Mouse (Mus musculus) cerebellum, adult 9-10 months (tissue): ENCODE measurements at regions not wholly inside any gene's neighbourhood (a gene's known extent, or its start where the extent isn't known, plus 50 kb on each side); places are given as distances from the start of the nearest gene placed in this dataset.
"Not testable (repeated sequence)": the region's sequence is repeated elsewhere in the genome, so short reads cannot be mapped to it uniquely, and the experiment has no call there.

Source experiments
- DNase-seq: peaks from one replicate; pipeline ENCODE4 v3.0.0; 2022

- DNase-seq: no peak
Measured at GRCm38 (mm10) chr4:7392696-7393095, 846.1 kb downstream of the Car8 start.

DNA sequence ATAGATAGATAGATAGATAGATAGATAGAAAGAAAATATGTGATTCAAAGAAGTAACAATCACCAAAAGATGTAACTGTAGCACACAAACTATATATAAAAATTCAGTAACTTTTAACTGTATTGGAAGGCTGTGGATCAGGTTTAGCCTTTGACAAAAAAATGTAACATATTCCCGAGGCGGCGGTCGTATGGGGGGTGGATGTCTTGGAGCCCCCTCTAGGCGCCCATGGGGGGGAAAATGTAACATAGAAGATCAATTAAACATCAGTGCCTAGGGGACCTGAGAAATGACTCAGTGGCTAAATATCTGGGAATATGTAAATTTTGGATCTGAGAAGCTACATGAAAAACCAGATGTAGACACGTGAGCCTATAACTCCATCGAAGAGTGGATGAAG lies 847.2 kb downstream of the Car8 start:
- DNase-seq: no peak

- DNase-seq: no peak
Measured at GRCm38 (mm10) chr4:7385069-7385468, 853.8 kb downstream of the Car8 start.

- no peak for DNase-seq
Measured at GRCm38 (mm10) chr4:7379996-7380395, 858.8 kb downstream of the Car8 start.

- no peak for DNase-seq
Measured at GRCm38 (mm10) chr4:7364238-7365040, 874.4 kb downstream of the Car8 start.

DNA sequence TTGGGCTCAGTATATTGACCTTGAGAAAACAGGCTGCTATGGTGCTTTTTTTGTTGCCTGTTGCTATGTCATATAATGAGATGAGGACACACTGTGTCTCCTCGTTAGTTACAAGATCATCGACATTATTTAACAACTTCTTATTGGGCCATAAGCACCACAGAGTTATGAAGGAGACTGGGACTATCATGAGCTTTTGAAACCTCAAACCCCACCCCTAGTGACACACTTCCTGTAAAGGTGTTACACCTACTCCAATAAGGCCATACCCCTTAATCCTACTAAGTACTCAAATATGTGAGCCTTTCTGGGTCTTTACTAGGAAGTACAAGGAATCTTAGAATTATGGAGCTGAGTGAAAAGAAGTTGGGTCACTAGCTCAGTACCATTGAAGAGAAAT lies 875.3 kb downstream of the Car8 start:
- no peak for DNase-seq

- DNase-seq: no peak
Measured at GRCm38 (mm10) chr4:7356202-7356601, 882.6 kb downstream of the Car8 start.

DNA sequence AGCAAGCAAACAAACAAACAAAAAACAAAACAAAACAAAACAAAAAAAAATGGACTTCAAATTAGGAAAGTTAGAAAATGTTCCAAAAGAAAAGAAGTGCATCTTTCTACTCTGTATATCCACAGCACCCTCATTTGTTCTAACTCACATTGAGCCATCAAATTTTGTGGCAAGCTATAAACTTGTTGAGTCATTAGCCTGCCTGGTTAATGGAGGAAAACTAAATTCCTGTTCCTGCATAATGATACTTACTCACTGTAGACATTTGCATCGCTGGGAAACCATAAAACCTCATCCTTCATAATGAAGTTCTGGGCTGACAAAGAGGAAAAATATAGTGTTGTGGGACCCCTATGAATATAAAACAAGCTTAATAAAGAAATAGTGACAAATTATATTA lies 891.5 kb downstream of the Car8 start:
- DNase-seq: no peak

DNA sequence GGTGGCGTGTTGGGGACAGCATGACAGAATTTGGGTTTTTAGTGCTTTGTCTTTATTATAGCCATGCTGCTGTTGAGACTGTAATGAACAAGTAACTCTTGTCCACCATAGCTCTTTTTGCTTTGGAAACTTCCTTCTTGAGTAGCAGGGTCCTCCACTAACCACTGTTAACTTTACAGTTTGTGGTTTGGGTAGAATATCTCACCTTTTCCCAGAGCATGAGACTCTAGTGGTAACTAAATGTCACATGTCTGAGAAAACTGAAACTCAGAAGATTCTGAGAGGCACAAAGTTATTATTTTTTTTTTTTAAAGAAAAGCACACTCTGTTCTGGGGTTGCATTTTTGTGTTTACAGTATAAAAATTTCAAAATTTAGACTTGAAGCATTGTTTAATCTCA lies 897.7 kb downstream of the Car8 start:
- no peak for DNase-seq

- DNase-seq: no peak
Measured at GRCm38 (mm10) chr4:7314261-7314660, 924.6 kb downstream of the Car8 start.

DNA sequence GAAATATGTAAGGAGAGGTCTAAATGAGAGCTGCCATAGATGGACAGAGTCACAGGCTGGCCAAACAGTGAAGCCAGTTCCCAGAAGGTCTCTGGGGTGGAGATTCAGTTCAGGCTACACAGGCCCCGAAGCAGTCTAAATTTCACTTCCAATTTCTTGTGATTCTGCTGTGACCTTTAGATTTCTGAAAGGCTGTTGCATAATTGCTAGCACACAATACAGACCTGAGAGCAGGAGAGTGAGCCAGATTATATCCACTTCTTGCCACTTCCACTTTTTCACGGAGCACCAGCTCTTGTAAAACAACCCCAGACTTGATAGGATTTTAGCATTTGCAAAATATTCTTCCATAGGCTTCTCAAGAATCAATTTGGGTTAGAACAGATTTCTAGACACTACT lies 925.6 kb downstream of the Car8 start:
- no peak for DNase-seq

- DNase-seq: no peak
Measured at GRCm38 (mm10) chr4:7312160-7312559, 926.7 kb downstream of the Car8 start.

DNA sequence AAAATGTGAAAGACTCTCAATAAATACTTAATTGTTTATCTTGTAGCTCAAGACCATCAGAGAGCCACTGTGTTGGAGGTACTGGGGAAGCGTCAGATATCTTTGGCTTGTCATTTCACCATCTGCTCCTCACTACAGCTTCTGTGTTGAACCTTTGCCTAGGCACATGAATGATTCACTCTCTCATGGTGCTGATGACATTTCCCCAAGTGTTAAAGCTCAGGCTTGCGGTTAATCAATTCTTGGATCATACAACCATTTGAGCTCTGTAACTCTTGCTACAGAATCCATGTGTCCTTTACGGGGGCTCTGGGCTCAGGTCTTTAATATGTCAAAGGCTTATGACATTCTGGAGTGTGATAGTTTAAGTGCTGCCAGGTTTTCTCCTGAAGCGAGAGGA lies 969.8 kb downstream of the Car8 start:
- DNase-seq: no peak

DNA sequence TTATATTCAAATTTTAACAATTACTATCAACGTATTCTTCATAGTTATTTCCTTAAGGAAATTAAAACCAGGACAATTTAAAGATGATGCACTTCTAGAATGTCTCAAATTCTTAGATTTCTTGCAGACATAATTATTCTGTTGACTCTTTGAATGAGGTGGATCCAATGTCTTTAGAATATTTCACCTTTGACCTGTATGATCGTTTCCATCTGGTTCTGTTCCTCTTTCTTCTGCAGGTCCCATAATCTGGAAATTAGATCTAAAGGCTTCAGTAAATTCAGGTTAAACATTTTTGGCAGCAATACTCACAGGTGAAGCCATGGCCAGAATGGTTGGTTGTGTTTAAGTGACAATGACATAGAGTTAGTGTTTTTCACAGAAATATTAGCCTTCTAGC lies 982.4 kb downstream of the Car8 start:
- no peak for DNase-seq

- DNase-seq: no peak
Measured at GRCm38 (mm10) chr4:7253616-7254015, 985.2 kb downstream of the Car8 start.

DNA sequence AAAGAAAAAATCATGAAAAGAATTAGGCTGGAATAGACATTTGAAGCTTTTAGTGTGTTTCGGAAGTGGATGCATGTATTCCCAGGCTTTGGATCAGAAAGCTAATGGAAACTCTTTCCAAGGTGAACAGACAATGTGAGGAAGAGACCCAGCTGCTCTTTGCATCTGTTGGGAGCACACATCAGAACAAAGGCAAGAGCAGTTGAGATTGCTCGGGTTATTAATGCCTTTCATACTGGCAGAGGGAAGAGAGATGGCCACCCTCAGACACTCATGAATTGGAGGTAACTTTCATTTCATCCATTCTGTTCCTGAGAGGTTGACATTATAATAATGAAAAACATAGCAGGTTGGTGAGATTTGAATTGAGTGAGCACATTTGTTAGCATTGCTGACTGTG lies 987.2 kb downstream of the Car8 start:
- no peak for DNase-seq

- DNase-seq: no peak
Measured at GRCm38 (mm10) chr4:7247816-7248215, 991.0 kb downstream of the Car8 start.

DNA sequence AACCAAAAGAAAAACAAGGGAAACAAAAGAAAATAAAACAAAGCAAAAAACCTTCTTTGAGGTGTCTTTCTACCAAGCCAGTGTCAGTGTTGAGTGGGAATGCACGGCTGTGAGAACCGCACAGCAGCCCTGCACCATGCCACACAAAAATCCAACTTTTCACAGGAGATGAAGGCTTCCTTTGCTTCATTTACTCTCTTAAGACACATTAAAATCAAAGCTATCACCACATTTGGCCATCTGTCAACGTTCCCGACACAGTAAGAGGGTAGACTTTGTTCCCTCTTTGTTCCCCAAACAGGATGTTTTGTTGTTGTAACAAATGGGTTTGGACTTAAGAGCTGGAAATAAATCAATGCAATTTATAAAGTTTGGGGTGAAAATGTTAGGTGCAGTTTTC lies 991.6 kb downstream of the Car8 start:
- DNase-seq: no peak

- DNase-seq: no peak
Measured at GRCm38 (mm10) chr4:7246828-7247227, 992.0 kb downstream of the Car8 start.

- DNase-seq: no peak
Measured at GRCm38 (mm10) chr4:7245653-7246052, 993.2 kb downstream of the Car8 start.

DNA sequence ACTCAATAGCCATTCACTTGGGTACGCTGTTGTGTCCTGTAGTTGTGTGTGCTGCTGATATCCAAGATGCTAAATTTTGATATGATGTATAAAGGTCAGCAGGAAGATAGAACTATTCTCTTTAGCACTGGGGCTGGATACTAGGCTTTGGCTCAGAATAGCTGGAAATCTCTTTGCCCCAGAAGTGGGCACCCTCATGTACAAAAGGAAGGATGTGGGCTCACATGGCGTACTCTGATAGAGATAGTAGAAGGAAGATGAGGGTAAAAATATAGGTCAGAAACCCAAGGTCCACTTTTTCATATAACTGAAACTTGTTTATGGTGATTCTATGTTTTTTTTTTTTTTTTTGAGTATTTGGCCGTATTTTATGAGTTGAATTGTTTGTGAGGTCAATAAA lies 1001.0 kb downstream of the Car8 start:
- DNase-seq: no peak

DNA sequence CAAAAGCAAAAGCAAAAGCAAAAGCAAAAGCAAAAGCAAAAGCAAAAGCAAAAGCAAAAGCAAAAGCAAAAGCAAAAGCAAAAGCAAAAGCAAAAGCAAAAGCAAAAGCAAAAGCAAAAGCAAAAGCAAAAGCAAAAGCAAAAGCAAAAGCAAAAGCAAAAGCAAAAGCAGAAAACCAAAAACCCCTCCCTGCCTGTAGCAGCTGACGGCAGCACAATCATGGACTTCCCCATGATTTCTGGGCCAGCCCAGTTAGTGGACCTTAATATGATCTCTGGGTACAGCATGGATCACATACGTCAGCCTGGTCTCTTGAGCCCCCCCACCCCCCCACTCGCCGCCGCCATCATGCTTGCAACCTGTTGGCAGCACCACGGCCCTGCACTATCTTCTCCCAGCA lies 1004.3 kb downstream of the Car8 start:
- not testable (repeated sequence) for DNase-seq

DNA sequence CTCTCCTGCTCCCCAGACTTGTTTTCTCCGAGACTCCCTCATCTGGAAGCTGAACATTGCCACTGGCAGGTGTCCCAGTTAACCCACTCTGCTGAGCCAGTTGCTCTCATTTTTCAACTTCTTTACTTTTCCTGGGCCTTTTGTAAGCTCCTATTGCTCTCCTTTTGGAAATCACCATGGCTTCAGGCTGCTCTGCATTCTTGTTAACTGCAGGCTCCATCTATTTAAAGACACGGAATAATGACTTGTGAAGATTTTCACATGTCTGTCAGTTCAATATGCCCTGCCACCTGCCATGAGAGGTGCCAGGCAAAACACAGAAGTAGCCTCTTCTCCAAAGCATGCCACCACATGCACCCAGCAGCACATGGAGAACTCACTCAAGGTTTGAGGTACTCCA lies 1009.9 kb downstream of the Car8 start:
- no peak for DNase-seq

DNA sequence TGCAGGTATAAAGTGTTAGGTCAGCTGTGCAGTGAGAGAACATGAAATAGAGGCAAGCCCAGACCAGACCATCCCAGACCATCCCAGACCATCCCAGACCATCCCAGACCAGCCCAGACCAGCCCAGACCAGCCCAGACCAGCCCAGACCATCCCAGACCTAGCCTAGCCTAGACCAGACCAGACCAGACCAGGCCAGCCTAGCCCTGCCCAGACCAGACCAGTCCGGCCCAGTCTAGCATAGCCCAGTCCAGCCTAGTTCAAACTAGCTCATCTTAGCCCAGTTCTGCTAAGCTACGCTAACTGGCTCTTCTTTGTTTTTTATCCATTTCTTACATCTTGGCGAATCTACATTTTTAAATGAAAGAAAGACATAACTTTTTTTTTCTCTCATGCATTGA lies 1015.9 kb downstream of the Car8 start:
- no peak for DNase-seq

DNA sequence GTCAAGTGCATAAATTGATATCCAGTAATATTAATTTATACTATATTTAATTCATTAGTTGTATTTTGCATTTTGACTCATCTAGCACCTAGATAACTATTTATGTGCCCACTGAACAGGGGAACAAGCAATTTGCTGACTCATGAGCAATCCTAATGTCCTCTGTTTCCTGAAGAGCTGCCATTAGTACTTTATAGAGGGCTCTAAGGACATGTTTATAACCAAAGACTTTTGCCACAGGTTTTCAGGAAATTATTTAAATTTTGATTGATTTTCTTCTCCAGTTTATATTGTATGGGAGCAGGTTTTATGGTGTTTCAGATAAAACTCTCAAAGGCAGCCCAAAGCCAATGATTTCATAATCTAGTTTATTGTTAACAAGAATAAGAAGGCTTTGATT lies 1018.4 kb downstream of the Car8 start:
- no peak for DNase-seq
